Mouse (Mus musculus) sigmoid colon, adult 10 weeks (tissue): Measurements from ENCODE around the gene Gpr143. TPM values are rescaled to one million over a fixed set of nuclear protein-coding genes. Genes with fewer than 3 reads are reported as not detected.

ENCODE experiments used
- polyA plus RNA-seq: library from polyadenylated mRNA; stranded (reverse); fragments of 350-450 nt; fragmentation: Illumina TruSeq; extraction: RNeasy Lipid Tissue Mini Kit (QIAGEN cat#74804); gene quantifications from one replicate; pipeline ENCODE4 v1.2.3, GENCODE M21; 2014; ENCODE audit warnings: low read depth, low replicate concordance

The Gpr143 gene
- polyA plus RNA-seq = not detected

DNA sequence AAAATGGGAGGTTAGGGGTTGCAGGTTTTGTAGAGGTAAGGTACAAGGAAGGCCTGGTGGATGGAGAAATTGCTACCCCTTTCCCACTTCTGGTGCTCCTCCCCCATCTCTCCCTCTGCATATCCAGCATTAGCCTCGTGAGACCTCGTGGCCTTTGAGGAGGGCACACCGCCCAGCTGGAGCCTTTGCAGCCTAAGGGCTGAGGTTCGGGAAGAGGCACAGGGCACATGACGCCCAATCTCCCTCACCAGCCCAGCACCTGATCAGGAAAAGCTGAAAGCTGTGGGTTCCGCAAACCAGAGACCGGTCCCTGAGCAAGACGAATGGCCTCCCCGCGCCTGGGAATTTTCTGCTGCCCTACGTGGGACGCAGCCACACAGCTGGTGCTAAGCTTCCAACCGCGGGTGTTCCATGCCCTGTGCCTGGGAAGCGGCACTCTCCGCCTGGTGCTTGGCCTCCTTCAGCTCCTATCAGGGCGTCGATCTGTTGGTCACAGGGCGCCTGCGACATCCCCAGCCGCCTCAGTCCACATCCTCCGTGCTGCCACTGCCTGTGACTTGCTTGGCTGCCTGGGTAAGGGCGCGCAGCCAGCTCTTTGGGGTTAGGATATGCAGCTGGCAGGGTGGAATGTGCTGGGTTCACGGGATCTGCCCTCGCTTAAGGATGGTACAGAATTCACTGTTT, at the start of gene Gpr143:
Gpr143 (plus strand) TSS at position 202 of the 684 bp plus-strand sequence.

GRCm38 (mm10) chrX:152768891-152769599, 12.7 kb upstream of the Gpr143 start, which contains the start of gene Shroom2:
Gene Shroom2 (minus strand): TSS chrX:152769465.

Other genes starting within 250 kb of the Gpr143 start
- not detected for gene Cldn34a, start 218.6 kb upstream of the Gpr143 start, polyA plus RNA-seq
- gene Shroom2, start 12.5 kb upstream of the Gpr143 start, polyA plus RNA-seq = 25.4 TPM
- 0.32 TPM for gene Usp51, start 224.5 kb downstream of the Gpr143 start, polyA plus RNA-seq